9 mouse cellular contexts compared by ENCODE assay signal in genomic region chr1:162664826-162665475, GRCm38 (mm10). TPM values are rescaled to one million over a fixed set of nuclear protein-coding genes. Genes with fewer than 3 reads are reported as not detected.
A peak's percentile ranks its signal among the peaks of the same experiment; 100 is the strongest.
DNase-seq lines count a peak whose midpoint lies in the region; ATAC-seq lines count a peak whose summit lies in the region.
"Had no signal": no experiment of that assay in that cellular context is flagged by ENCODE, and none has a peak within 500 bp of the region (broad histone marks: within the 10 kb centered on the region; RNA-seq: fewer than 3 reads in every experiment).

No protein-coding gene starts in this region.

- peak; percentile 51 for DNase-seq in brain, embryonic 18.5 days (ENCODE audit: low read depth, low spot score)
- peak; percentile 2 for DNase-seq in fat pad, adult 2 months (ENCODE audit: extremely low read depth, low read depth, low spot score)
- DNase-seq in kidney, postnatal 10 days: peak; percentile 87
- DNase-seq in liver, embryonic 11.5 days (ENCODE audit: low spot score): peak; percentile 61
- peak; percentile 34 to 52 for DNase-seq in natural killer cell, adult 2 months (ENCODE audit: low spot score in 2 of 2)

- H3K4me2 ChIP-seq in heart, embryonic 14.5 days (ENCODE audit: low read length): peak overlapping the region; percentile 74; the same call in 1 of the 2 replicates
- peak overlapping the region; percentile 15; the same call in 1 of the 2 replicates for H3K4me2 ChIP-seq in liver, embryonic 11.5 days
- peak overlapping the region; percentile 65 for H3K4me2 ChIP-seq in stomach, embryonic 16.5 days (ENCODE audit: low read depth, low read length)

- no peaks in the 10 kb centered on the region for H3K9me3 ChIP-seq in heart, embryonic 14.5 days (ENCODE audit: control insufficient read depth, low read length)
- no peaks in the 10 kb centered on the region for H3K9me3 ChIP-seq in liver, embryonic 11.5 days (ENCODE audit: control insufficient read depth, low read length)
- no peaks in the 10 kb centered on the region for H3K9me3 ChIP-seq in stomach, embryonic 16.5 days (replicated peaks; ENCODE audit: control insufficient read depth, low read length)

- peak; percentile 89 for ATAC-seq in CD4-positive, CD25-positive, alpha-beta regulatory T cell, adult 4 months
- peak; percentile 86 for ATAC-seq in heart, embryonic 14.5 days (ENCODE audit: insufficient number of reproducible peaks, insufficient read depth, low FRiP score, low read depth)
- ATAC-seq in liver, embryonic 11.5 days (replicated peaks; ENCODE audit: low FRiP score): peak; percentile 94
- ATAC-seq in stomach, embryonic 16.5 days (ENCODE audit: insufficient read depth, low FRiP score): peak; percentile 96

- no peak overlapping the region for H3K27ac ChIP-seq in heart, embryonic 14.5 days (replicated peaks in 1 of 2; ENCODE audit: control insufficient read depth in 1 of 2, insufficient read depth in 1 of 2, low read depth in 2 of 2, low read length in 2 of 2)
- no peak overlapping the region for H3K27ac ChIP-seq in liver, embryonic 11.5 days (ENCODE audit: low read depth, low read length)
- H3K27ac ChIP-seq in stomach, embryonic 16.5 days (ENCODE audit: low read length): no peak overlapping the region

- no peak overlapping the region for H3K9ac ChIP-seq in heart, embryonic 14.5 days (ENCODE audit: low read length)
- no peak overlapping the region for H3K9ac ChIP-seq in liver, embryonic 11.5 days (ENCODE audit: low read depth, low read length)
- peak overlapping the region; percentile 58; the same call in 1 of the 2 replicates for H3K9ac ChIP-seq in stomach, embryonic 16.5 days (ENCODE audit: low read length)

- 12% methylated on average over 10 of the region's 10 CpGs for WGBS in heart, embryonic 14.5 days
- 18% methylated on average over 10 of the region's 10 CpGs for WGBS in liver, embryonic 11.5 days
- WGBS in stomach, embryonic 16.5 days: 12% methylated on average over 10 of the region's 10 CpGs

- H3K36me3 ChIP-seq in heart, embryonic 14.5 days (ENCODE audit: control insufficient read depth, insufficient read depth, low read length): peaks cover 12% of the 10 kb centered on the region
- H3K36me3 ChIP-seq in liver, embryonic 11.5 days (ENCODE audit: control insufficient read depth, insufficient read depth, low read length): no peaks in the 10 kb centered on the region
- no peaks in the 10 kb centered on the region for H3K36me3 ChIP-seq in stomach, embryonic 16.5 days (ENCODE audit: control insufficient read depth, insufficient read depth, low read length)

- peak overlapping the region in 1 of 2 experiments; percentile 36; a peak in 2 of 4 replicates for H3K4me3 ChIP-seq in heart, embryonic 14.5 days (ENCODE audit: control insufficient read depth in 1 of 2, insufficient read depth in 1 of 2, low read depth in 1 of 2, low read length in 2 of 2)
- peak overlapping the region; percentile 44 for H3K4me3 ChIP-seq in liver, embryonic 11.5 days (ENCODE audit: low read depth, low read length)
- peak overlapping the region; percentile 38; the same call in 1 of the 2 replicates for H3K4me3 ChIP-seq in stomach, embryonic 16.5 days (replicated peaks; ENCODE audit: low read length)

- peaks cover 0 to 3% of the 10 kb centered on the region in 2 experiments; a peak in 1 of 4 replicates for H3K4me1 ChIP-seq in heart, embryonic 14.5 days (ENCODE audit: control insufficient read depth in 2 of 2, insufficient read depth in 2 of 2, low read length in 2 of 2)
- peaks cover 2% of the 10 kb centered on the region; the same call in 1 of the 2 replicates for H3K4me1 ChIP-seq in liver, embryonic 11.5 days (replicated peaks; ENCODE audit: control insufficient read depth, insufficient read depth, low read length)
- no peaks in the 10 kb centered on the region for H3K4me1 ChIP-seq in stomach, embryonic 16.5 days (ENCODE audit: control insufficient read depth, insufficient read depth, low read length)

- no peaks in the 10 kb centered on the region for H3K27me3 ChIP-seq in heart, embryonic 14.5 days (ENCODE audit: control insufficient read depth, insufficient read depth, low read length)
- H3K27me3 ChIP-seq in liver, embryonic 11.5 days (replicated peaks; ENCODE audit: control insufficient read depth, insufficient read depth, low read length): no peaks in the 10 kb centered on the region
- no peaks in the 10 kb centered on the region for H3K27me3 ChIP-seq in stomach, embryonic 16.5 days (ENCODE audit: control insufficient read depth, insufficient read depth, low read length)

RNA-seq across cellular contexts. Expression of gene Myocos, which starts 6.9 kb away (rescaled TPM):
- polyA plus RNA-seq in CD4-positive, CD25-positive, alpha-beta regulatory T cell, adult 4 months (2017; shearing (Covaris generic)): not detected
- not detected in 2 replicates for polyA plus RNA-seq in heart, embryonic 14.5 days (2014; fragmentation: Nextera tagmentation; extraction: Ambion mirVana)
- polyA plus RNA-seq in liver, embryonic 11.5 days (2014; fragmentation: Nextera tagmentation; extraction: Ambion mirVana): not detected in 2 replicates
- polyA plus RNA-seq in stomach, embryonic 16.5 days (2015; fragmentation: Nextera tagmentation; extraction: Ambion mirVana): not detected in 2 replicates
- polyA plus RNA-seq: gonadal fat pad, adult 2 months had no signal

RNA-seq across cellular contexts. Expression of gene Myoc, which starts 26.0 kb away (rescaled TPM):
- not detected for polyA plus RNA-seq in CD4-positive, CD25-positive, alpha-beta regulatory T cell, adult 4 months (2017; shearing (Covaris generic))
- polyA plus RNA-seq in heart, embryonic 14.5 days (2014; fragmentation: Nextera tagmentation; extraction: Ambion mirVana): not detected in 2 replicates
- polyA plus RNA-seq in liver, embryonic 11.5 days (2014; fragmentation: Nextera tagmentation; extraction: Ambion mirVana): not detected in 2 replicates
- not detected in 2 replicates for polyA plus RNA-seq in stomach, embryonic 16.5 days (2015; fragmentation: Nextera tagmentation; extraction: Ambion mirVana)

Comparison
In these comparisons a context has a peak if more than half of its experiments do, and no peak if none do; other contexts are left out.
1. DNase-seq: peak in every context shown above with its lines; median percentile 87 in kidney, postnatal 10 days; 61 in liver, embryonic 11.5 days; 51 in brain, embryonic 18.5 days; 43 in natural killer cell, adult 2 months; 2 in fat pad, adult 2 months.
2. H3K4me2 ChIP-seq: peak in every context shown above with its lines; median percentile 74 in heart, embryonic 14.5 days; 65 in stomach, embryonic 16.5 days; 15 in liver, embryonic 11.5 days.